Mouse (Mus musculus) thymus, postnatal 10 days (tissue): ENCODE measurements around the gene Rapgef5.
"Not testable (repeated sequence)": the region's sequence is repeated elsewhere in the genome, so short reads cannot be mapped to it uniquely, and the experiment has no call there.

ENCODE experiments used
- DNase-seq, 2 experiments: peaks; one replicate each; pipeline ENCODE4 v3.0.0; 2021; ENCODE audit warnings: low spot score in 2 of 2

Rapgef5 gene

GRCm38 (mm10) chr12:117764839-117765238 is 248.6 kb downstream of the Rapgef5 start:
- DNase-seq, result peak; percentile 63 to 85

- peak; percentile 22 to 77 for DNase-seq
These were observed 252.8 kb downstream of the Rapgef5 start for GRCm38 (mm10) chr12:117769113-117769512.

GRCm38 (mm10) chr12:117770211-117770610 is 253.9 kb downstream of the Rapgef5 start:
- no peak for DNase-seq

GRCm38 (mm10) chr12:117771156-117771555 is 254.9 kb downstream of the Rapgef5 start:
- DNase-seq, result no peak

GRCm38 (mm10) chr12:117772638-117773037 is 256.4 kb downstream of the Rapgef5 start:
- peak; percentile 31 to 57 for DNase-seq

GRCm38 (mm10) chr12:117776841-117777240 is 260.6 kb downstream of the Rapgef5 start:
- no peak for DNase-seq

- no peak for DNase-seq
These were observed 265.1 kb downstream of the Rapgef5 start for GRCm38 (mm10) chr12:117781360-117781759.

GRCm38 (mm10) chr12:117783426-117783825 is 267.1 kb downstream of the Rapgef5 start:
- no peak for DNase-seq

GRCm38 (mm10) chr12:117786621-117787020 is 270.3 kb downstream of the Rapgef5 start:
- DNase-seq, result no peak

- DNase-seq, result no peak
These were observed 272.3 kb downstream of the Rapgef5 start for GRCm38 (mm10) chr12:117788513-117789011.

- DNase-seq, result no peak
These were observed 272.7 kb downstream of the Rapgef5 start for GRCm38 (mm10) chr12:117789017-117789416.

- DNase-seq, result no peak
These were observed 279.0 kb downstream of the Rapgef5 start for GRCm38 (mm10) chr12:117795303-117795702.

GRCm38 (mm10) chr12:117803989-117804388 is 287.7 kb downstream of the Rapgef5 start, which contains the start of gene Cdca7l:
Cdca7l (plus strand) TSS chr12:117804289.
- DNase-seq, result not testable (repeated sequence)

- no peak for DNase-seq
These were observed 289.3 kb downstream of the Rapgef5 start for GRCm38 (mm10) chr12:117805576-117805975.

- DNase-seq, result no peak
These were observed 289.8 kb downstream of the Rapgef5 start for GRCm38 (mm10) chr12:117806007-117806451.

- DNase-seq, result no peak
These were observed 290.2 kb downstream of the Rapgef5 start for GRCm38 (mm10) chr12:117806470-117806869.

GRCm38 (mm10) chr12:117807637-117808036 is 291.4 kb downstream of the Rapgef5 start:
- DNase-seq, result no peak

- DNase-seq, result no peak
These were observed 292.4 kb downstream of the Rapgef5 start for GRCm38 (mm10) chr12:117808355-117809326.
